Mouse (Mus musculus) adrenal gland, adult 18-20 months (tissue): ENCODE measurements around the gene Ctdspl. TPM values are rescaled to one million over a fixed set of nuclear protein-coding genes. Genes with fewer than 3 reads are reported as not detected.
A peak's percentile ranks its signal among the peaks of the same experiment; 100 is the strongest.

Experiments used
- DNase-seq, 2 experiments: peaks; one replicate each; pipeline ENCODE4 v3.0.0; 2021 to 2022; ENCODE audit warnings: low spot score in 2 of 2
- total RNA-seq, 2 experiments: library from RNA; stranded (reverse); gene quantifications; 1 replicate in 1 of 2; 2 replicates in 1 of 2; pipeline ENCODE4 v1.2.3; 2021

Ctdspl gene
- total RNA-seq, 2 experiments from 2014 or later = 28.8 to 37.7 TPM

- no peak for DNase-seq
Observed at GRCm38 (mm10) chr9:118919672-118920186, 6.5 kb upstream of the Ctdspl start.

GRCm38 (mm10) chr9:118920798-118921515 is 5.3 kb upstream of the Ctdspl start:
- DNase-seq = peak; percentile 78 to 87

- DNase-seq = no peak
Observed at GRCm38 (mm10) chr9:118921926-118922325, 4.3 kb upstream of the Ctdspl start.

- DNase-seq = no peak
Observed at GRCm38 (mm10) chr9:118924554-118925085, 1.6 kb upstream of the Ctdspl start.

- DNase-seq = peak; percentile 92 to 93
Observed at GRCm38 (mm10) chr9:118925286-118926110, 755 bp upstream of the Ctdspl start.

GRCm38 (mm10) chr9:118926688-118927321 is 552 bp downstream of the Ctdspl start:
- peak; percentile 64 to 70 for DNase-seq

GRCm38 (mm10) chr9:118927501-118927900 is 1.2 kb downstream of the Ctdspl start:
- DNase-seq = no peak

- no peak for DNase-seq
Observed at GRCm38 (mm10) chr9:118928007-118928406, 1.8 kb downstream of the Ctdspl start.

GRCm38 (mm10) chr9:118928656-118929055 is 2.4 kb downstream of the Ctdspl start:
- DNase-seq = no peak

GRCm38 (mm10) chr9:118930611-118931010 is 4.4 kb downstream of the Ctdspl start:
- DNase-seq = no peak

- DNase-seq = no peak
Observed at GRCm38 (mm10) chr9:118933800-118934199, 7.5 kb downstream of the Ctdspl start.

- DNase-seq = no peak
Observed at GRCm38 (mm10) chr9:118934319-118934718, 8.1 kb downstream of the Ctdspl start.

GRCm38 (mm10) chr9:118935098-118935497 is 8.8 kb downstream of the Ctdspl start:
- no peak for DNase-seq

GRCm38 (mm10) chr9:118936071-118936470 is 9.8 kb downstream of the Ctdspl start:
- DNase-seq = no peak

- no peak for DNase-seq
Observed at GRCm38 (mm10) chr9:118937515-118937914, 11.3 kb downstream of the Ctdspl start.

GRCm38 (mm10) chr9:118939410-118939809 is 13.2 kb downstream of the Ctdspl start:
- DNase-seq = no peak

GRCm38 (mm10) chr9:118939831-118940230 is 13.6 kb downstream of the Ctdspl start:
- DNase-seq = no peak

- no peak for DNase-seq
Observed at GRCm38 (mm10) chr9:118940591-118941207, 14.4 kb downstream of the Ctdspl start.

GRCm38 (mm10) chr9:118942030-118942429 is 15.8 kb downstream of the Ctdspl start:
- no peak for DNase-seq

- no peak for DNase-seq
Observed at GRCm38 (mm10) chr9:118943941-118944340, 17.7 kb downstream of the Ctdspl start.

- DNase-seq = no peak
Observed at GRCm38 (mm10) chr9:118944388-118944787, 18.1 kb downstream of the Ctdspl start.
